Mouse (Mus musculus) heart, adult 2 months (tissue): ENCODE data around the gene Map4k4.

ENCODE experiments used
- CTCF ChIP-seq: fragments of 200-600 bp; IDR thresholded peaks from 2 replicates; pipeline ENCODE4 v1.8.1; 2022; ENCODE audit warnings: antibody characterized with exemption, mild to moderate bottlenecking, moderate library complexity
- EP300 ChIP-seq: fragments of 200-500 bp; IDR thresholded peaks from 2 replicates; pipeline ENCODE4 v1.6.1; 2011; ENCODE audit warnings: low read depth, low read length, control low read depth; ENCODE audit not compliant: insufficient read depth
- POLR2A ChIP-seq: fragments of 200-500 bp; IDR thresholded peaks from 2 replicates; pipeline ENCODE4 v1.6.1; 2011; ENCODE audit warnings: mild to moderate bottlenecking, low read depth, low read length, control low read depth; ENCODE audit not compliant: insufficient read depth

DNA sequence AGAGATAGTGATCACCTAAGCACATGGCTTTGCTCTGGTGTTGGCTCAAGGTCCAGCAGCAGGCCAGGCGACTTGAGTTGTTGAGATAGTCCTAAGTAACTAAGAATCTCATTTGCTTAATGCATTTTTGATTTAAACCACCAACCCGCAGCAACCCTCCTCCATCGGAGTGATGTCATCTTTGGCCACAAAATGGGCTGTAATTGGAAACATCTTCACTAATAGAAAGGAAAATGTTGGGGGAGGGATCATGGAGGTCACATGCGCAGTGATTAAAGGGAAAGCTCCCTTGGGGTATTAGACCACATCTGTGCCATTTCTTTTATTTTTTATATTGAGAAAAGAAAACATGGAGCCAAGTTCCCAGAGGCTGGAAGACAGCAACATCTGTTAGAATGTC, 61.6 kb downstream of the Map4k4 start:
- TF ChIP-seq POLR2A (no peak), EP300 (no peak), CTCF (no peak)
